Mouse (Mus musculus) MEL (cell line): ENCODE results near the gene Adamts10.

ENCODE experiments used
- CTCF ChIP-seq, 3 experiments: IDR thresholded peaks in 2 of 3; conservative IDR thresholded peaks in 1 of 3; 2 replicates each; pipeline ENCODE4 v1.5.1; 2011 to 2012; ENCODE audit warnings: low read length in 3 of 3, low read depth in 2 of 3, mild to moderate bottlenecking in 2 of 3, improper control_type of control experiment in 1 of 3, inconsistent platforms in 1 of 3, mixed read lengths in 1 of 3, moderate library complexity in 1 of 3; ENCODE audit not compliant: control insufficient read depth in 1 of 3, insufficient read depth in 1 of 3, poor library complexity in 1 of 3, severe bottlenecking in 1 of 3
- EP300 ChIP-seq, 2 experiments: IDR thresholded peaks; 2 replicates each; pipeline ENCODE4 v1.6.1; 2011; ENCODE audit warnings: improper control_type of control experiment in 2 of 2, low read length in 2 of 2, low read depth in 1 of 2, mild to moderate bottlenecking in 1 of 2
- GATA1 ChIP-seq: IDR thresholded peaks from 2 replicates; pipeline ENCODE4 v1.6.1; 2011; ENCODE audit warnings: low read depth, low read length, improper control_type of control experiment
- JUND ChIP-seq: IDR thresholded peaks from 2 replicates; pipeline ENCODE4 v1.6.1; 2011; ENCODE audit warnings: low read depth, mild to moderate bottlenecking, improper control_type of control experiment, low read length
- MAFK ChIP-seq: IDR thresholded peaks from 2 replicates; pipeline ENCODE4 v1.6.1; 2011; ENCODE audit warnings: low read depth, mild to moderate bottlenecking, low read length, improper control_type of control experiment, borderline replicate concordance
- MAX ChIP-seq: IDR thresholded peaks from 2 replicates; pipeline ENCODE4 v1.6.1; 2011; ENCODE audit warnings: low read length, improper control_type of control experiment
- MAZ ChIP-seq: IDR thresholded peaks from 2 replicates; pipeline ENCODE4 v1.6.1; 2012; ENCODE audit warnings: low read depth, mild to moderate bottlenecking, inconsistent platforms, low read length, improper control_type of control experiment
- NELFE ChIP-seq: IDR thresholded peaks from 2 replicates; pipeline ENCODE4 v1.6.1; 2011; ENCODE audit warnings: low read depth, low read length, improper control_type of control experiment

- TF ChIP-seq JUND (no peak), GATA1 (no peak), MAX (no peak), MAFK (no peak), MAZ (no peak), CTCF (IDR thresholded peaks at IDR 0.05 in 2 of 3, conservative IDR thresholded peaks at IDR 0.05 in 1 of 3; ENCODE audit: control insufficient read depth in 1 of 3, insufficient read depth in 1 of 3, low read depth in 2 of 3, low read length in 3 of 3, poor library complexity in 1 of 3, severe bottlenecking in 1 of 3) (no peak), NELFE (no peak), EP300 (IDR thresholded peaks at IDR 0.05; ENCODE audit: low read depth in 1 of 2, low read length in 2 of 2) (no peak)
Observed at GRCm38 (mm10) chr17:33510172-33510571, 13.8 kb upstream of the Adamts10 start.
